Mouse (Mus musculus) lung, adult 10 weeks (tissue): ENCODE data around the gene Ddx17. TPM values are rescaled to one million over a fixed set of nuclear protein-coding genes. Genes with fewer than 3 reads are reported as not detected.

Source experiments
- polyA plus RNA-seq: library from polyadenylated mRNA; stranded (reverse); fragments of 350-450 nt; fragmentation: Illumina TruSeq; extraction: RNeasy Lipid Tissue Mini Kit (QIAGEN cat#74804); gene quantifications from one replicate; pipeline ENCODE4 v1.2.3, GENCODE M21; 2014; ENCODE audit warnings: low read depth, low replicate concordance; ENCODE audit not compliant: insufficient read depth

Ddx17 gene
- 82.4 TPM for polyA plus RNA-seq

GRCm38 (mm10) chr15:79546410-79547288, at the start of gene Ddx17:
TSS of gene Ddx17 (minus strand) at chr15:79546741.

GRCm38 (mm10) chr15:79516171-79517096, 30.1 kb downstream of the Ddx17 start, which contains the start of gene Kdelr3:
TSS of gene Kdelr3 (plus strand) at chr15:79516411.

GRCm38 (mm10) chr15:79504707-79505452, 41.7 kb downstream of the Ddx17 start, which contains the start of gene Kcnj4:
TSS of gene Kcnj4 (minus strand) at chr15:79505241.

Other genes with a start within 250 kb of the Ddx17 start
- gene Pla2g6, start 218.4 kb downstream of the Ddx17 start, polyA plus RNA-seq: 6.3 TPM
- 20.4 TPM for gene Maff, start 200.1 kb downstream of the Ddx17 start, polyA plus RNA-seq
- gene Tmem184b, start 143.2 kb downstream of the Ddx17 start, polyA plus RNA-seq: 50.1 TPM
- 43.2 TPM for gene Csnk1e, start 91.2 kb downstream of the Ddx17 start, polyA plus RNA-seq
- not detected for gene Kcnj4, start 41.5 kb downstream of the Ddx17 start, polyA plus RNA-seq
- gene Kdelr3, start 30.3 kb downstream of the Ddx17 start, polyA plus RNA-seq: 17.2 TPM
- gene Dmc1, start 58.4 kb upstream of the Ddx17 start, polyA plus RNA-seq: 0.50 TPM
- gene Fam227a, start 112.2 kb upstream of the Ddx17 start, polyA plus RNA-seq: 1.6 TPM
- gene Cby1, start 112.5 kb upstream of the Ddx17 start, polyA plus RNA-seq: 27.9 TPM
- 128 TPM for gene Tomm22, start 124.1 kb upstream of the Ddx17 start, polyA plus RNA-seq
- 12.8 TPM for gene Josd1, start 141.2 kb upstream of the Ddx17 start, polyA plus RNA-seq
- 15.3 TPM for gene Gtpbp1, start 144.1 kb upstream of the Ddx17 start, polyA plus RNA-seq
- gene Sun2, start 195.8 kb upstream of the Ddx17 start, polyA plus RNA-seq: 45.6 TPM
- gene Dnal4, start 231.1 kb upstream of the Ddx17 start, polyA plus RNA-seq: 25.3 TPM